Mouse (Mus musculus): Measurements from ENCODE around the gene Mrpl51.

The Mrpl51 gene

GRCm38 (mm10) chr6:125232516-125232915 is 40.9 kb downstream of the Mrpl51 start:
- no peak for DNase-seq (ENCODE audit: inconsistent ontology term)

GRCm38 (mm10) chr6:125233816-125234519 is 42.4 kb downstream of the Mrpl51 start:
- no peak for DNase-seq (ENCODE audit: inconsistent ontology term)

GRCm38 (mm10) chr6:125234520-125234828 is 42.9 kb downstream of the Mrpl51 start:
- no peak for DNase-seq (ENCODE audit: inconsistent ontology term)

GRCm38 (mm10) chr6:125236341-125236740 is 44.7 kb downstream of the Mrpl51 start:
- no peak for DNase-seq (ENCODE audit: inconsistent ontology term)

DNA sequence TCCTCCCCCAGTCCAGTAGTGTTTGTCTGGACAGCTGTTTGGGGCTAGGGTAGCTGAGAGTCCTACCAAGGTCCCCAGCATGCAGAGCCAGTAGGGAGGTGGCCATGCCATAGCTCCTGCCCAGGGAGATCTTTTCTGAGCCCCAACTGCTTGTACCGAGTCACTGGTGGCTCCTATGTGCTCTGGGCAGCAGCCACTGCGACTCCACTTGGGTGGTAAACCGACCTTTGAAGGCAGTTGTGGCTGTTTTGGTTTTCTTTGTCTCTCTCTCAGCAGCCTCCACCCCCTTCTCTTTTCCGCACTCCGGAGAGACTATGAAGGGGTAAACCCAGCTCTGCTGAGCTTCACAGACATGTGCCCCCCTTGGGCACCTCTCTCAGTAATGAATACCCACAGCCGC is 45.2 kb downstream of the Mrpl51 start, which contains the start of gene Cd27:
Gene Cd27 (minus strand): TSS at position 229 of the 400 bp plus-strand sequence.
- DNase-seq (ENCODE audit: inconsistent ontology term) = no peak

DNA sequence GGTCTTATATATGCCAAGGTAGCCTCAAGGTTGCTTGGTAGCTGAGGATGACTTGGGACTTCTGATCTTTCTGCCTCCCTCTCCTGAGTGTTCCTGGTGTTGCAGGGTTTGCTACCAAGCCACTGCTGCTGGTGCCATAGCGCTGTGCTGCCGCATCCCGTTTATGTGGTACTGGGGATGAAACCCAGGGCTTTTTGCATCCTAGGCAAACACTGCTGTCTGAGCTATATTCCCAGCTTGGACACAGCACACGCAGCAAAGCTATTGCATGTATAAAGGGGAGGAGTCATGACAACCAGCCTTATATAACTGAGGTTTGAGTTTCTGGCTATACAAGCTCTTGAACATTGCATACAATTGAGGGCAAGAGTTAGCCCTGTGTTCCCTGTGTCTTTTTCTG is 45.8 kb downstream of the Mrpl51 start:
- no peak for DNase-seq (ENCODE audit: inconsistent ontology term)

GRCm38 (mm10) chr6:125238396-125238795 is 46.8 kb downstream of the Mrpl51 start:
- no peak for DNase-seq (ENCODE audit: inconsistent ontology term)

DNA sequence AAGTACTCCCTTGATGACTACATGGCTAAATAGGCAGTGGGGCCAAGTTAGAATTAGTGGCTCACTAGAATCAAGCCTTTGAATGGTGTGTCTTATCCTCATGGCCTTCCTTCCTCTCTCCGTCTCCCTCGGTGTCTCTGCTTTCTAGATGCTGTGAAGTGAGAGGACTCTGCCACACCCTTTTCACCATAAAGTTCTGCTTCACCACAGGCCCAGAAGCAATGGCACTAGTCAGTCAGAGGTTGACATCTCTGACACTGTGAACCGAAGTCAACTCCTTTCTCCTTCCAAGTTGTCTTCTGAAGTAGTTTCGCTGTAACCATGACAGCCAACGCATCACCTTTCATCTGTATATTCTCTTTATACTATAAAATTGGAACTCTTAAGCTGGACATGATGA is 47.9 kb downstream of the Mrpl51 start:
- no peak for DNase-seq (ENCODE audit: inconsistent ontology term)

DNA sequence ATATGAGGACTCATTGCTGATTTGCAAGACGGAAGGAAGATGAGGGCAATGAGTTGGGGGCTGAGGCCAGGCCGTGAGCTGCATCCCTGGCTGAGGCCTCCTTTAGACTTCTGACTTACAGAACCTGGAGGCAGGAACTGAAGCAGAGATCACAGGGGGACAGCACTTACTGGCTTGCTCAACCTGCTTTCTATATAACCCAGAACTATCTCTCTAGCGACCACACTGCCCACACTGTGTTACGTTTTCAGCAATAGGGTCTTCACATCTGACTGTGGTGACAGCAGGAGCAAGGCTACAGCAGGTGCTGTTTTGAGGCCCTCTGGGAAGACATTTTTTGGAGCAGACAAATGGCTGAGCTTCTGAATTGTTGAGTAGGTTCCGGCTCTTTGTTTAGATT is 49.0 kb downstream of the Mrpl51 start:
- DNase-seq (ENCODE audit: inconsistent ontology term) = no peak

GRCm38 (mm10) chr6:125241566-125241965 is 50.0 kb downstream of the Mrpl51 start:
- DNase-seq (ENCODE audit: inconsistent ontology term) = no peak

DNA sequence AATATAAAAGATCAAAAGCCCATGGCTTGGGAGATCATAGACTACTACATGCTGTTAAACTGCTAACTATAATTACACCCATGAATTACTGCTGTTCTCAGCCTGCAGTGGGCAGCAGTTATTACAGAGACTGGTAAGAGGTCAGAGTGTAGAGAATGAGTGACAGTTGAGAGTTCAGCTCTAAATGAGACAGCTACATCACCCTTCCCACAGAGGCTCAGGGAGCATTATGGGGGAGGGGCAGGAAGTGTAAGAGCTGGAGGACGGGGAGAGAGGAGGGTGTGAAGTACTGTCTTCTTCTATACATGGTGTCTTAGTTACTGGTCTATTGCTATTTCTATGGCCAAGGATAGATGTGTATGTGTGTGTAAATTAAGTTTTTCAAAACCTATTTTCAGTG is 53.0 kb downstream of the Mrpl51 start:
- DNase-seq (ENCODE audit: inconsistent ontology term) = no peak
